Mouse (Mus musculus) right cerebral cortex, postnatal 36 days (tissue): ENCODE measurements around the gene Epsti1.
A peak's percentile ranks its signal among the peaks of the same experiment; 100 is the strongest.
"Not testable (repeated sequence)": the region's sequence is repeated elsewhere in the genome, so short reads cannot be mapped to it uniquely, and the experiment has no call there.

Source experiments
- DNase-seq, 2 experiments: peaks; one replicate each; pipeline ENCODE4 v3.0.0; 2022; ENCODE audit warnings: low spot score in 2 of 2, mixed read lengths in 1 of 2

Epsti1 gene

GRCm38 (mm10) chr14:77904171-77904762 lies at the start of gene Epsti1:
Gene Epsti1 (plus strand): TSS chr14:77904239.
- no peak for DNase-seq

GRCm38 (mm10) chr14:77859894-77860293 lies 44.1 kb upstream of the Epsti1 start:
- no peak for DNase-seq

GRCm38 (mm10) chr14:77860841-77861560 lies 43.0 kb upstream of the Epsti1 start:
- no peak for DNase-seq

DNA sequence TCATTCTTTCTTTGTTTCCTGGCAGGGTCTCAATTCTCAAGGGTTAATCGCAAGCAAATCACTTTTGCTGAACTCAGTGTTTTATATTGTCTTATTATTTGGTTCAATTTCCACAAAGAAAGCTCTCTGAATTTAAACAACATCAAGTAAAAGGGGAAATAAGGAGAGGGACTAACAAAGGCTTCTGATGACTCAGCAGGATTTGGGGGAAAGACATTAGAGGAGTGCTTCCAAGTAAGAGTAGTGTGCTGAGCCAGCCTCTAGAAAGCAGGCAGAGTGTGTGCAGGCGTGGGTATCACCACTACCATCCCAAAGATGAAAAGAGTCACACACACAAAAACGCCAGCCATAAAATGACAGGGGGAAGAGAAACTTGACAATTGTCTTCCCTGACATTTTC lies 40.0 kb upstream of the Epsti1 start:
- DNase-seq, result no peak

- DNase-seq, result no peak
Measured at GRCm38 (mm10) chr14:77864510-77864909, 39.5 kb upstream of the Epsti1 start.

- no peak for DNase-seq
Measured at GRCm38 (mm10) chr14:77867601-77868000, 36.4 kb upstream of the Epsti1 start.

DNA sequence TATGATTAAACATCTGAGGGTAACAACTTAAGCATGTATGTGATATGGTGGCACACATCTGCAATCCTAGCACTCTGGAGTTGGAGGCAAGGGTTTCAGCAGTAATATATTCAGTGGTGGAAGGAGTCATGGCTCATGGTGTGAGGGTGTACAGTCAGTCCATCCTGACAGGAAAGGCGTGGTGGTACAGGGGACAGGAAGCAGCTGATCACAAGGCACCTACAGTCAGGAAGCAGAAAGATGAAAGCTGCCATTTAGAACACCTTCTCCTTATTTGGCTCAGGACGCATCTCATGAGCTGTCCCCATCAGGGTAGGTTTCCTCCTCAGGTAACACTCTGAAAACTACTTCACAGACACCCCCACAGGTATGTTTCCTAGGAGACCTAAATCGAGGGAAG lies 33.1 kb upstream of the Epsti1 start:
- DNase-seq, result no peak

DNA sequence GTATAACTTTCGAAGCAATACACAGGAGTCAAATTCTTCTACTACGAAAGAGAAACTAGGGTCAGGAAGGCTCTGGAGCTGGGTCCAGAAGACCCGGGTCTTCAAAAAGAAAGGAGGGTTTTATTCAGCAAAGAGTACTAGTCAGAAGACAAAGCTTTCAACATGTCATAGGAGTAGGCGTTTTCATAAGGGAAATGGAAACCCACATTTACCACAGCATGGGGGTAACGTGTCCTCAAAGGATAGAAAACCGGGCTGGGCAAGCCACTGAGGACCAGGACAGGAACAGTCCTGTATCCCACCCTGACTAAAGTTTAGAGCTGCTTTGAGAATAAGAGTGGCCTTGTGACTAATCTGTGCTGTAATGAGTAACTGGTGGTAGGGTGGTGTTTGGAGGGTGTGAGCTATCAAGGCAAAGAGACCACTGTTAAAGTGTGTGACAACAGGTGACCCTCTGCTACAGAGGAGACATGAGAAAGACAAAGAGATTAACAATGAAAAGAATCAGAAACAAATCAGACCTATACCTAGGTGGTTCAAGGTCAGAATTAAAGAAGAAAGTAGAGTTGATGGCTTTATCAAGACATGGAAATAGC lies 32.6 kb upstream of the Epsti1 start:
- DNase-seq, result no peak

DNA sequence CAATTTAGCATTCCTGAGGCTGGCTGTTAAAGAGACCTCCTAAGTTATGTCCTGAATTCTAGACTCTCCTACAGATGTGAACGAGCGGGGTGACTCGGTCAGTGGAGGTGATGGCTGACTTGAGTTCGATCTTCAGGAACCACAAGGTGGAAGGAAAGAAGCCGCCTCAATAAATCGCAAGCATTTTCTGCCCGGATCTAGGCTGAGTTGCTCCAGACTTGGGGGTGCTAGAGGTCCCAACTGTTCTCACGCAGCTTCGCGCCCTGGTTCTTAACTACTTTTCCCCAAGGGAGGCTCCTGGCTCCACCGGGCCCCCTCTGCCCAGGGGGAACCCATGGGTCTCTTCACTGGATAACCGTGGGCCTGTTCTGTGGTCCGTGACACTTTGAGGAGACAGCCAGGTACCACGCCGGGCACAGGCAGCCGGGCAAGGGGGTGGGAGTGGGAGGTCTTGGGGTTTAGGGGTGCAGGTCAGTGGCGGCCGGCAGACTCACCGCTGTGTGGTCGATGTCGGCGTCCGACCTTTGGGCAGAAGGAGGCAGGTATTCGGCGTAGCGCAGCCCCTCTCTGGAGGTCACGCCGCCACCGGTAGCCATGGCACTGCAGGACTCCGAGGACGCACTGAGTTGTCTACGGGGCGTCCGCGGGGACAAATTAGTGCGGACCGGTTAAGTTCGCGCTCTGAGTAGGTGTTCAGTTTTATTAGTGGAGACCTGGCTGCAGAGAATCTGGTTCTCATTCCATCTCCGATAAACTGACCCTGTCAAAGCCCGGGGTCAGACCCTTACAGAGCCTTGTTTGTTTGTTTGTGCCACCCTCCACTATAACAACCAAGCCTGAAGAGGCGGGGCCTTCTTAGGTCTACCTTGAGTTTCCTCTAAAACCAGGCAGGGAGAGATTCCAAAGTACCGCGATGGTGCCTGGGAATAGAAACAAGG lies 29.5 kb upstream of the Epsti1 start, which contains the start of gene Dnajc15:
Gene Dnajc15 (minus strand): TSS at position 822 of the 938 bp plus-strand sequence.
- DNase-seq, result peak; percentile 78 to 83

DNA sequence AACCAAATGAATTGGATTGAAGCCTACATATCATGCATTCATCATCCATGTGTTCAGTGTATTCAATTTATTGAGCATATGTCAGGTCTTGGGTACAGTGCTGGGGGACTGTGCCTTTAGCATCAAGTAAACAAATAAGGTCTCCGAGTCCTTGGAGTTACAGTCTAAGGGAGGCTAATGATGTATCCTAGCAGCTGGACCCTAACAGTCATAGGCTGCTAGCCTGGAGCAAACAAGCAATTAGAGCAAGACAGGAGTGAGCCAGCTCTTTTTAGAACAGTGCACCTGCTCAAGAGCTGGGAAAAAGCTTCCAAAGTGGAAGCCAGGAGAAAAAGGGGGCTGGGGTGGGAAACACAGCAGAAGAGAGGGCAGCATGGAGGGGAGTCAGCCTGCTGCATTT lies 27.8 kb upstream of the Epsti1 start:
- no peak for DNase-seq

- not testable (repeated sequence) for DNase-seq
Measured at GRCm38 (mm10) chr14:77877876-77878275, 26.2 kb upstream of the Epsti1 start.

GRCm38 (mm10) chr14:77881998-77882397 lies 22.0 kb upstream of the Epsti1 start:
- DNase-seq, result no peak

- DNase-seq, result no peak
Measured at GRCm38 (mm10) chr14:77882669-77883068, 21.4 kb upstream of the Epsti1 start.

GRCm38 (mm10) chr14:77886376-77886775 lies 17.7 kb upstream of the Epsti1 start:
- no peak for DNase-seq

GRCm38 (mm10) chr14:77886941-77887340 lies 17.1 kb upstream of the Epsti1 start:
- no peak for DNase-seq

DNA sequence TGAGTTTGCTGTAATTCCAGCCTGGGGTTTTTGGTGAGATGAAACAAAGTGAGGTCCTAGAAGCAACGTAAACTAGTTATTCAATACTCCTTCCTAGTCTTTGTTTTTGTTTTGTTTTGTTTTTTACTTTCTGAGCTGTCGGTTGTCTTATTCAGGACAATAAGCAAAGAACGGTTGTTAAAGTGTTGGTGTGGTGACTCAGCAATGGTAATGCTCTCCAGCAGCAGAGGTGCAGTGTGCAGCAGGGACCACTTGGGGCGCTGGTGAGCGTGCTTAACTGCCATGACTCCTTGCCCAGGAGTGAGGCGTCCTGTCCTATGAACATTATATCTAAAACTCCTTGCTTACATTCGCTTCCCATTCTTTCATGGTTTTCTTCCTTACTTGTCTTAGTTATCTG lies 14.1 kb upstream of the Epsti1 start:
- no peak for DNase-seq

- DNase-seq, result no peak
Measured at GRCm38 (mm10) chr14:77895951-77896350, 8.1 kb upstream of the Epsti1 start.

DNA sequence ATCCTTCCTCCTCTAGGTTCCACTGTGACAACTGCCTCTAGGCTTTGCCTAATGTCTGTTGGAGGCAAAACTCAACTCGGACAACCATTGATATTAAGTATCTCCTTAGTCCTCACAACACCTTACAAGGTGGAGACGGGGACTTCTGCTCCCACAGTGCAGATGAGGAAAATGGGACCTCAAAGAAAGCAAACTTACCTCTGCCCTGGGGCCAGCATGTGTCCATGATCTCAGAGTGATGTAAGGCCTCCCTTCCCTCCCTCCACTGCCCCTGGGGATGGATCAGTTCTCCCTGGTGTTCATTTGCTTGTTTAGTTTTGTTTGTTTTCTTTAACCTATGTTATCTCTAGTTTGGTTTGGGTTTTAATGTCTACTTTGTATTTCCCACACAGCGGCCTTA lies 1.5 kb upstream of the Epsti1 start:
- DNase-seq, result no peak

GRCm38 (mm10) chr14:77905466-77905865 lies 1.4 kb downstream of the Epsti1 start:
- no peak for DNase-seq

- DNase-seq, result no peak
Measured at GRCm38 (mm10) chr14:77906586-77906985, 2.5 kb downstream of the Epsti1 start.

DNA sequence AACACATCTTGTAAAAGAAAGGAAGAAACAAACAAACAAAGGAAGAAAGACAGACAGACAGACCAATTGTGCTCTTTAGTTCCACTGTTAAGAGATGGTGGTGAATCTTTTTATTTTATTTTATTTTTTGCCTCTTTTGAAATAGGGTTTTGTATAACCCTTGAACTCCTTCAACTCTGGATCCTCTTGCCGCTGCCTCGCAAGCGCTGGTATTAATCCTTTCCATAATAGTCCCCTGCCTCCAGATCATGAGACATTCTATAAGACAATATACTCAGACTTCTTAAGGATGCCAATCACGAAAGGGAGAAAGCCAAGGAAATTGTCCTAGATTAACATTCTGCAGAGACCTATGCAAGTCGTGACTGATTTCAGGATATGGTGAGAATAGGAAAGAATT lies 11.7 kb downstream of the Epsti1 start:
- DNase-seq, result no peak

- DNase-seq, result no peak
Measured at GRCm38 (mm10) chr14:77921641-77922040, 17.6 kb downstream of the Epsti1 start.
